Mouse (Mus musculus) midbrain, postnatal 0 days (tissue): ENCODE measurements at regions not wholly inside any gene's neighbourhood (a gene's known extent, or its start where the extent isn't known, plus 50 kb on each side); places are given as distances from the start of the nearest gene placed in this dataset.

Experiments
- ATAC-seq: fragments of 200-750 bp; cut with Nextera tagmentation; 2 replicates; pipeline ENCODE4 v1.8.0; 2017; ENCODE audit warnings: moderate number of reproducible peaks, mild to moderate bottlenecking, moderate TSS enrichment, moderate library complexity; ENCODE audit not compliant: low FRiP score
- DNase-seq: peaks from one replicate; pipeline ENCODE4 v3.0.0-alpha.2; 2015; ENCODE audit warnings: low spot score
- H3K27ac ChIP-seq: fragments of 300-500 bp; sonication (generic); 2 replicates; pipeline ENCODE4 v1.5.1; 2014; ENCODE audit warnings: low read depth, mild to moderate bottlenecking, low read length, mixed read lengths
- H3K27me3 ChIP-seq: fragments of 300-500 bp; sonication (generic); 2 replicates; pipeline ENCODE4 v1.6.1; 2014; ENCODE audit warnings: low read length, control low read depth, mixed read lengths; ENCODE audit not compliant: insufficient read depth
- H3K36me3 ChIP-seq: fragments of 300-500 bp; sonication (generic); 2 replicates; pipeline ENCODE4 v1.6.1; 2014; ENCODE audit warnings: low read length, control low read depth, mixed read lengths; ENCODE audit not compliant: insufficient read depth
- H3K4me1 ChIP-seq: fragments of 300-500 bp; sonication (generic); 2 replicates; pipeline ENCODE4 v1.6.1; 2014; ENCODE audit warnings: mild to moderate bottlenecking, control low read depth, antibody characterized with exemption, low read length, mixed read lengths; ENCODE audit not compliant: insufficient read depth
- H3K4me2 ChIP-seq: fragments of 300-500 bp; sonication (generic); 2 replicates; pipeline ENCODE4 v1.6.1; 2014; ENCODE audit warnings: low read depth, mild to moderate bottlenecking, low read length, mixed read lengths; ENCODE audit not compliant: poor library complexity, severe bottlenecking
- H3K4me3 ChIP-seq: fragments of 300-500 bp; sonication (generic); 2 replicates; pipeline ENCODE4 v1.5.1; 2014; ENCODE audit warnings: low read depth, mild to moderate bottlenecking, low read length, moderate library complexity
- H3K9ac ChIP-seq: fragments of 300-500 bp; sonication (generic); replicated peaks from 2 replicates; pipeline ENCODE4 v1.6.1; 2014; ENCODE audit warnings: mild to moderate bottlenecking, low read length, moderate library complexity, mixed read lengths; ENCODE audit not compliant: poor library complexity, severe bottlenecking
- H3K9me3 ChIP-seq: fragments of 300-500 bp; sonication (generic); 2 replicates; pipeline ENCODE4 v1.6.1; 2016; ENCODE audit warnings: low read length, control low read depth
- CTCF ChIP-seq: IDR thresholded peaks from 2 replicates; pipeline ENCODE4 v1.5.1; 2016; ENCODE audit warnings: antibody characterized with exemption, mild to moderate bottlenecking
- WGBS: fragments of 180-500 bp; shearing (Covaris S2); extraction: QIAGEN DNeasy Blood & Tissue Kit; methylation state at CpG from one replicate; pipeline ENCODE4 v1.1.7; 2014; 5-methylcytosine and 5-hydroxymethylcytosine counted together

GRCm38 (mm10) chr12:93960869-93961268 is 1731.2 kb upstream of the Flrt2 start:
- no peaks in the 10 kb centered on the region for H3K36me3 ChIP-seq
- no peaks in the 10 kb centered on the region for H3K27me3 ChIP-seq
- H3K4me2 ChIP-seq = no peak overlapping the region
- no peaks in the 10 kb centered on the region for H3K9me3 ChIP-seq
- no peaks in the 10 kb centered on the region for H3K4me1 ChIP-seq
- 89% methylated on average over 1 of the region's 1 CpGs for WGBS
- TF ChIP-seq CTCF = no peak
- no peak for ATAC-seq
- DNase-seq = no peak
- H3K4me3 ChIP-seq = no peak overlapping the region
- H3K27ac ChIP-seq = no peak overlapping the region
- no peak overlapping the region for H3K9ac ChIP-seq

DNA sequence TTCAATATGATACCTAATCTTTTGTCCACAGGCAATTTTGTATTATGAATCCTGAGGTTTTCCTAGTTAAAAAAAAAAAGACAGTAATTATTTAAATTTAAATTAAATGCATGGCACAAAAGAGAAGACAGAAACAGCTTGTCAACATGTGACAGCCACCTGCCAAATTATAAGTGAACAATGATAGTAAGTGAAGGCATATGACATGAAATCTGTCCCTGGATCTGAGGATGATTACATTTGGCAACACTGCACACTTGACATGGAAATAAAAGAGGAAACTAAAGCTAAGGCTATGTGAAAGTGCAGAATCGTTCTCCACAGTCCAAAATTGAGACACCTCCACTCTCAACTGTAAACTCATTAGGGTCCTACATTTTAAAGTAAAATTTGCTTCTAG is 1710.7 kb upstream of the Flrt2 start:
- no peak for TF ChIP-seq CTCF
- no peaks in the 10 kb centered on the region for H3K36me3 ChIP-seq
- H3K9me3 ChIP-seq = no peaks in the 10 kb centered on the region
- no peak overlapping the region for H3K27ac ChIP-seq
- H3K4me2 ChIP-seq = no peak overlapping the region
- no peaks in the 10 kb centered on the region for H3K27me3 ChIP-seq
- H3K4me3 ChIP-seq = no peak overlapping the region
- WGBS = 73% methylated on average over 1 of the region's 1 CpGs
- DNase-seq (no peak), ATAC-seq (no peak)
- H3K9ac ChIP-seq = no peak overlapping the region
- no peaks in the 10 kb centered on the region for H3K4me1 ChIP-seq

GRCm38 (mm10) chr12:93991531-93991930 is 1700.5 kb upstream of the Flrt2 start:
- TF ChIP-seq CTCF = no peak
- no peaks in the 10 kb centered on the region for H3K27me3 ChIP-seq
- H3K4me3 ChIP-seq = no peak overlapping the region
- peak; percentile 61 for DNase-seq
- H3K4me2 ChIP-seq = no peak overlapping the region
- no peaks in the 10 kb centered on the region for H3K36me3 ChIP-seq
- no peaks in the 10 kb centered on the region for H3K4me1 ChIP-seq
- H3K27ac ChIP-seq = no peak overlapping the region
- WGBS = 85% methylated on average over 1 of the region's 1 CpGs
- no peaks in the 10 kb centered on the region for H3K9me3 ChIP-seq
- ATAC-seq = no peak
- no peak overlapping the region for H3K9ac ChIP-seq

- Histone ChIP-seq H3K4me2 (no peak overlapping the region), H3K9me3 (no peaks in the 10 kb centered on the region), H3K4me3 (no peak overlapping the region), H3K27ac (no peak overlapping the region), H3K36me3 (no peaks in the 10 kb centered on the region), H3K27me3 (no peaks in the 10 kb centered on the region), H3K4me1 (no peaks in the 10 kb centered on the region), H3K9ac (no peak overlapping the region)
- ATAC-seq (no peak), DNase-seq (no peak)
- 85% methylated on average over 6 of the region's 6 CpGs for WGBS
- no peak for TF ChIP-seq CTCF
These were observed 1698.2 kb upstream of the Flrt2 start for GRCm38 (mm10) chr12:93993875-93994274.

DNA sequence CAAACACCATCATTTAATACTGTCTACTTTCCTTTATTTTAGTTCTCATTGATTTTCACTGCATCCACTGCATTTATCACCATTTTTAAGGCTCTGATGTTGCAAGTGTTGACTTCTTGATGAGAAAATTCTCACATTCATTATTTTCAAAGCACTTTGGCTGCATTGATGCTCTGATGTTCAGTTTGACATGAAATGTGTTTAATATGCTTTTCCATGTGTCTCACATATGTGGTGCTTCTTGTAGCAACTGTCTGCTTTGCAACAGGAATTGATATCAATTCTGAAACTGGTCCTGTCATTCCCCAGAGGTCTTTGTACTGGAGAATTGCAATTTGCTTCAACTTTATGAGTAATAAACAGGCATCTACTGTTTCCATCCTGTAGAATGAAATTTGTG is 1676.1 kb upstream of the Flrt2 start:
- ATAC-seq (no peak), DNase-seq (no peak)
- no peaks in the 10 kb centered on the region for H3K9me3 ChIP-seq
- H3K4me3 ChIP-seq = no peak overlapping the region
- no peaks in the 10 kb centered on the region for H3K36me3 ChIP-seq
- TF ChIP-seq CTCF = no peak
- no peak overlapping the region for H3K9ac ChIP-seq
- no peaks in the 10 kb centered on the region for H3K27me3 ChIP-seq
- H3K27ac ChIP-seq = no peak overlapping the region
- no peak overlapping the region for H3K4me2 ChIP-seq
- no peaks in the 10 kb centered on the region for H3K4me1 ChIP-seq

DNA sequence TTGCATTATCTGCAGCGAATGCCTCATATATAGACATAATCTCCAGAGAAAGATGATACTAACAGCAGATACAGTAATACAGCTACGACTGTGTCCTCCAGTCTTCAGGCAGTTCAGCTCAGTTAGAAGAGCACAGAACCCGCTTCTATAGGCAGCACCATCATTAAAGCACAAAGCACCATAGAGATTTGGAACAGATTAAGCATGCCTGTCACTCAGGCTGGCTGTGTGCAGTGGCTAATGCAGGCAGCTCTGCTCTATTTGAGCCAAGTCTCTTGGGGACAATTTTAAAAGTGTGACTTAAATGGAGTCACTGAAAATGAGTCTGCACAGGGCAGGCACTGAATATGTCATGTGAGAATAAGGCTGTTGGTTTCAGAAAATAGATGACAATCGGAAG is 1660.7 kb upstream of the Flrt2 start:
- H3K4me2 ChIP-seq = no peak overlapping the region
- 22% methylated on average over 4 of the region's 4 CpGs for WGBS
- no peaks in the 10 kb centered on the region for H3K9me3 ChIP-seq
- no peak overlapping the region for H3K27ac ChIP-seq
- no peaks in the 10 kb centered on the region for H3K27me3 ChIP-seq
- DNase-seq (peak; percentile 51), ATAC-seq (no peak)
- no peak overlapping the region for H3K9ac ChIP-seq
- no peaks in the 10 kb centered on the region for H3K4me1 ChIP-seq
- no peak for TF ChIP-seq CTCF
- H3K36me3 ChIP-seq = no peaks in the 10 kb centered on the region
- H3K4me3 ChIP-seq = no peak overlapping the region

- Histone ChIP-seq H3K4me3 (no peak overlapping the region), H3K9me3 (no peaks in the 10 kb centered on the region), H3K27me3 (no peaks in the 10 kb centered on the region), H3K9ac (no peak overlapping the region), H3K4me1 (no peaks in the 10 kb centered on the region), H3K4me2 (no peak overlapping the region), H3K36me3 (no peaks in the 10 kb centered on the region), H3K27ac (no peak overlapping the region)
- DNase-seq = no peak
- 82% methylated on average over 2 of the region's 2 CpGs for WGBS
- TF ChIP-seq CTCF = no peak
- ATAC-seq = no peak
These were observed 1644.1 kb upstream of the Flrt2 start for GRCm38 (mm10) chr12:94047972-94048371.
